Mouse (Mus musculus) gastrocnemius, adult 2 months (tissue): Measurements from ENCODE around the gene Ptprm. TPM values are rescaled to one million over a fixed set of nuclear protein-coding genes. Genes with fewer than 3 reads are reported as not detected.

Experiments used
- DNase-seq: peaks from one replicate; pipeline ENCODE4 v3.0.0; 2022
- H3K27ac ChIP-seq: fragments of 200-600 bp; 2 replicates; pipeline ENCODE4 v1.8.1; 2022; ENCODE audit warnings: mild to moderate bottlenecking
- H3K4me3 ChIP-seq: fragments of 200-600 bp; 2 replicates; pipeline ENCODE4 v1.8.1; 2022; ENCODE audit warnings: mild to moderate bottlenecking, moderate library complexity
- CTCF ChIP-seq: fragments of 200-600 bp; IDR thresholded peaks from 2 replicates; pipeline ENCODE4 v1.8.1; 2022; ENCODE audit warnings: antibody characterized with exemption, mild to moderate bottlenecking, moderate library complexity
- intact Hi-C: fragments of 180-260 bp; cut with DNase I; formaldehyde crosslinking; loops from one replicate; pipeline ENCODE4 v1.15.1; 2025
- total RNA-seq, 2 experiments: library from RNA; stranded (reverse); gene quantifications; 2 replicates each; pipeline ENCODE4 v1.2.3; 2021

Gene Ptprm
- total RNA-seq, 2 experiments from 2014 or later = 21.5 to 32.7 TPM

- intact Hi-C loops = no loop called here
- Histone ChIP-seq H3K4me3 (no peak overlapping the region), H3K27ac (no peak overlapping the region)
- no peak for TF ChIP-seq CTCF
- DNase-seq = no peak
Observed at GRCm38 (mm10) chr17:67233063-67233462, 121.2 kb downstream of the Ptprm start.

- no peak for TF ChIP-seq CTCF
- intact Hi-C loops = no loop called here
- Histone ChIP-seq H3K4me3 (no peak overlapping the region), H3K27ac (no peak overlapping the region)
- no peak for DNase-seq
Observed at GRCm38 (mm10) chr17:67226991-67227390, 127.3 kb downstream of the Ptprm start.

GRCm38 (mm10) chr17:67215326-67215725, 138.9 kb downstream of the Ptprm start:
- Histone ChIP-seq H3K27ac (no peak overlapping the region), H3K4me3 (no peak overlapping the region)
- no peak for TF ChIP-seq CTCF
- intact Hi-C loops = no loop called here
- DNase-seq = no peak

- Histone ChIP-seq H3K4me3 (no peak overlapping the region), H3K27ac (no peak overlapping the region)
- TF ChIP-seq CTCF = no peak
- DNase-seq = peak; percentile 29
- intact Hi-C loops = no loop called here
Observed at GRCm38 (mm10) chr17:67213711-67214110, 140.5 kb downstream of the Ptprm start.

GRCm38 (mm10) chr17:67209676-67210344, 144.4 kb downstream of the Ptprm start:
- Histone ChIP-seq H3K4me3 (no peak overlapping the region), H3K27ac (no peak overlapping the region)
- no peak for DNase-seq
- TF ChIP-seq CTCF = no peak
- intact Hi-C loops = no loop called here

- TF ChIP-seq CTCF = no peak
- Histone ChIP-seq H3K27ac (no peak overlapping the region), H3K4me3 (no peak overlapping the region)
- intact Hi-C loops = no loop called here
- DNase-seq = no peak
Observed at GRCm38 (mm10) chr17:67208600-67208999, 145.7 kb downstream of the Ptprm start.

GRCm38 (mm10) chr17:67206984-67207383, 147.3 kb downstream of the Ptprm start:
- H3K4me3 ChIP-seq = no peak overlapping the region
- no peak overlapping the region for H3K27ac ChIP-seq
- no peak for DNase-seq
- intact Hi-C loops = no loop called here
- no peak for TF ChIP-seq CTCF

GRCm38 (mm10) chr17:67201151-67201550, 153.1 kb downstream of the Ptprm start:
- intact Hi-C loops = no loop called here
- Histone ChIP-seq H3K4me3 (no peak overlapping the region), H3K27ac (no peak overlapping the region)
- DNase-seq = no peak
- no peak for TF ChIP-seq CTCF

- TF ChIP-seq CTCF = no peak
- intact Hi-C loops = no loop called here
- Histone ChIP-seq H3K27ac (no peak overlapping the region), H3K4me3 (no peak overlapping the region)
- no peak for DNase-seq
Observed at GRCm38 (mm10) chr17:67193728-67194127, 160.5 kb downstream of the Ptprm start.

GRCm38 (mm10) chr17:67188514-67188913, 165.7 kb downstream of the Ptprm start:
- Histone ChIP-seq H3K27ac (no peak overlapping the region), H3K4me3 (no peak overlapping the region)
- TF ChIP-seq CTCF = no peak
- no peak for DNase-seq
- intact Hi-C loops = no loop called here

- TF ChIP-seq CTCF = no peak
- Histone ChIP-seq H3K4me3 (no peak overlapping the region), H3K27ac (no peak overlapping the region)
- DNase-seq = no peak
- intact Hi-C loops = no loop called here
Observed at GRCm38 (mm10) chr17:67186879-67187278, 167.4 kb downstream of the Ptprm start.

GRCm38 (mm10) chr17:67185942-67186341, 168.3 kb downstream of the Ptprm start:
- no peak overlapping the region for H3K27ac ChIP-seq
- intact Hi-C loops = no loop called here
- DNase-seq = no peak
- TF ChIP-seq CTCF = no peak
- H3K4me3 ChIP-seq = no peak overlapping the region

- intact Hi-C loops = loop anchor here (10.0 kb wide), 1 partner anchor 495 kb away; no protein-coding TSS in a partner anchor
- no peak overlapping the region for H3K4me3 ChIP-seq
- TF ChIP-seq CTCF = no peak
- no peak for DNase-seq
- H3K27ac ChIP-seq = no peak overlapping the region
Observed at GRCm38 (mm10) chr17:67179446-67179845, 174.8 kb downstream of the Ptprm start.

- intact Hi-C loops = loop anchor here (10.0 kb wide), 1 partner anchor 494 kb away; no protein-coding TSS in a partner anchor
- TF ChIP-seq CTCF = no peak; the same call in 1 of the 2 replicates
- H3K27ac ChIP-seq = no peak overlapping the region
- H3K4me3 ChIP-seq = no peak overlapping the region
- DNase-seq = no peak
Observed at GRCm38 (mm10) chr17:67178686-67179265, 175.5 kb downstream of the Ptprm start.
